Mouse (Mus musculus) heart, postnatal 10 days (tissue): ENCODE measurements around the gene Haus8. TPM values are rescaled to one million over a fixed set of nuclear protein-coding genes. Genes with fewer than 3 reads are reported as not detected.
"Not testable (repeated sequence)": the region's sequence is repeated elsewhere in the genome, so short reads cannot be mapped to it uniquely, and the experiment has no call there.

Experiments used
- DNase-seq, 2 experiments: peaks; one replicate each; pipeline ENCODE4 v3.0.0; 2021
- intact Hi-C: fragments of 180-260 bp; cut with DNase I; formaldehyde crosslinking; loops from one replicate; pipeline ENCODE4 v1.15.1; 2025
- total RNA-seq, 2 experiments: library from RNA; stranded (reverse); gene quantifications; 2 replicates each; pipeline ENCODE4 v1.2.3; 2021

The Haus8 gene
- total RNA-seq, 2 experiments from 2014 or later: 38.9 to 52.7 TPM

- peak; percentile 51 to 68 for DNase-seq
Observed at GRCm38 (mm10) chr8:71289098-71289497, 16.4 kb upstream of the Haus8 start.

DNA sequence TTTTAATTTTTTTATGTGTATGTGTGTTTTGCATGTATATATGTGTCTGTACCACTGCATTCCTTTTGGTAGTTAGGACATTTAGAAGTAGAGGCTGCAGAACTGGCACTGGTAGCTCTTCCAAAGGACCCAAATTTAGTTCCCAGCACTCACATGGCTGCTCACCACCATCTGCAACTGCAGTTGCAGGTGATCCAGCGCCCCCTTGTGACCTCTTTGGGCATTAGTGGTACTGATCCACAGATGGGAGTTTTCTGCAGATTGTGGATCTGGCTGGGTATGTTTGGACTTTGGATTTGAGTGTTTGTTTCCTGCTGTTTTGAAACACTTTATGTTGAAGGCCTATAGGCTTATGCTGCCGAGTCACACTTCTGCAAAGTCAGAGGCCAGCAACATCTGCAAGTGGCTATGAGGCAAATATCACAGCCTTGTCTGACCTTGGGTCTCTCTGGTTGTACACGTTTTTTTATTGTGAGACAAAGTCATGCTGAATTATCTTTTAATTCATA, 15.8 kb upstream of the Haus8 start:
- DNase-seq: no peak
- intact Hi-C loops: no loop called here

More at GRCm38 (mm10) chr8:71289098-71289497, 16.4 kb upstream of the Haus8 start:
- intact Hi-C loops: no loop called here

- DNase-seq, intact Hi-C loops: not testable (repeated sequence)
Observed at GRCm38 (mm10) chr8:71286223-71286622, 13.5 kb upstream of the Haus8 start.

- DNase-seq: peak; percentile 67 to 68
- intact Hi-C loops: no loop called here
Observed at GRCm38 (mm10) chr8:71282621-71283020, 9.9 kb upstream of the Haus8 start.

DNA sequence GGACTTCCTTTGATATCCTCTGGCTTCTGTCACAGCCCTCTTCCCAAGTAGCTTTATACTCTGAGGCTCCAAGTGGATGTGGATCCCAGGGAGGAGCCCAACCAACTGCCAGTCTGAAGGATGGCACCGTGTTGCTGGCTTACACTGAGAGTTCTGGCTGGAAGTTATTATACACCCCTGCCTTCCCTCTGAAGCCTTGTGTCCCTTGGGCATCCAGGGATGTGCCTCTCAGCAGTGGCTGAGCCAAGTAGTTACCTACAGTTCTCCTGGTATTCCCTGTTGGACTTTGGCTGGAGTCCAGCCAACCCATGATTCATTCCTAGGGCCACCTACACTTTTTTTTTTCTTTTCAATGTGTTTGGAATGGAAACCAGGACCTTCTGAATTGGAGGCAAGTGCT, 9.0 kb upstream of the Haus8 start:
- intact Hi-C loops, DNase-seq: not testable (repeated sequence)

DNA sequence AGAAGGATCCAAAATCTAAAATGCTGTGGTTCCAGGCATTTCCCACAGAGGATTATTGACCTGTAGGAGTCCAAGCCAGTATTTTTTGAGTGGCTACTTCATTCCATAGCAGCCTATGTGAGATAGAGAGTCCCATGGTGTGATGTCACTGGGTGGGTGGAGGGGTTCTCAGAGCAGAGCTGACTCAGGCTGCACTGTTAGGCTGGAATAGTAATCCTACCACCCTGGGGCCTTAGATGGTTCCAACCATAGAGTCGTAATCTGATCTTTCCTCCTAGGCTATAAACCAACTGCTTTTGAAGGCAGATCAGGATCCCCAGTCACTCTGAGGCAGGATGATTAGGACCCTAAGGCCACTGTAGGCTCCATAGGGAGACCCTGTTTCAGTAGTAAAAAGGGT, 6.7 kb upstream of the Haus8 start:
- intact Hi-C loops, DNase-seq: not testable (repeated sequence)

DNA sequence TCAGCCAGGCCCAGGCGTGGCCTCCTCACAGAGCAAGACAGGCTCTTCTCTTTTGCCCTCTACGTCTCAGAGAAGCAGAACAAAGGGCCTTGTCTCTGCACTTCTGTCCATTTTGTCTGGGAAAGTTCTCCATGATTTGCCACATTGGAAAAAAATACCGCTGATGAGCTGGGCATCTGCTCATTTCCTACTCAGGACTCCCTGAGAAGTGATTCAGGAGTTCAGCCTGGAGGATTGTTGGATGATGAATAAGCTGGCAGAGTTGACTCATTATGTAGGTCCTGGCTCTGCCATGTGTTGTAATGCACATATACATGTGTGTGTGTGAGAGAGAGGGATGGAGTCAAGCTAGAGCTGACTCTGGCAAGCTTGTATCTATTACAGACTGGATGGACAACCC, 3.4 kb upstream of the Haus8 start:
- intact Hi-C loops: no loop called here
- no peak for DNase-seq

- intact Hi-C loops: loop anchor here (5.0 kb wide), 2 partner anchors 38 to 133 kb away; partner anchors contain the start of gene Ankle1
- no peak for DNase-seq
Observed at GRCm38 (mm10) chr8:71274478-71274877, 1.7 kb upstream of the Haus8 start.

DNA sequence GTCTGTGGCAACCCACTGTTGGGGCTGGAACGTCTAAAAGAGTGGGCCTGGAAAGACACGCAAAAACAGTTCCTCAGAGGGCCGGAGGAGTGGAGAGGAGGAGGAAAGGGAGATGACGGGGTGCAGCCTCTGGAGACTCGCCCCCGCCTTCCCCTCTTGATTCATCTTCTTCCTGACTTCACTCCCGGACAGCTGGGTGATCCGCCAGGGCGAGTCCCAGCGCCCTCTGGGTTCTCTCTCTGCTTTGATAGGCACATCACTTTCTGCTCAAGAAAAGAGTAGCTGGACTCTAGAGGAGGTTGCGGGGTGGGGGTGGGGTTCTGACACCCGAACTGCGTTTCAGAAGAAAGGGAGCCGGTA, 397 bp upstream of the Haus8 start:
- DNase-seq: peak; percentile 73 to 75
- intact Hi-C loops: loop anchor here (2.0 to 5.0 kb wide), 3 partner anchors 39 to 134 kb away; partner anchors contain the start of gene Ankle1

DNA sequence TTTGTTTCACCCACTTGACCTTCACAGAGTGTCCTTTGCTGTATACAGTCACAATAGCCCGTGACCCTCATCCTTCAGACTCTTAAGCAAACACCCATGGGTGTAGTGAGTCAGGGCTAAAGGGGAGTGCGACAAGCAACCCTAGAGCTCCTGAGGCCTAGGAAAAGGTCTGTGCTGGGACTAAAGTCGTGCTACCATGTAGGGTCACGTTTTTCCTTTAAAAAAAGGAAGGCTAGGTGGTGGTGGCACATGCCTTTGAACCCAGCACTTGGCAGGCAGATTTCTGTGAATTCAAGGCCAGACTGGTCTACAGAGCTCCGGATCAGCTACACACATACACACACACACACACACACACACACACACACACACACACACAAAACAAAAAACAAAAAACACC, 1.1 kb downstream of the Haus8 start:
- intact Hi-C loops: loop anchor here (2.0 to 5.0 kb wide), 3 partner anchors 41 to 136 kb away; partner anchors contain the start of gene Ankle1
- DNase-seq: no peak

DNA sequence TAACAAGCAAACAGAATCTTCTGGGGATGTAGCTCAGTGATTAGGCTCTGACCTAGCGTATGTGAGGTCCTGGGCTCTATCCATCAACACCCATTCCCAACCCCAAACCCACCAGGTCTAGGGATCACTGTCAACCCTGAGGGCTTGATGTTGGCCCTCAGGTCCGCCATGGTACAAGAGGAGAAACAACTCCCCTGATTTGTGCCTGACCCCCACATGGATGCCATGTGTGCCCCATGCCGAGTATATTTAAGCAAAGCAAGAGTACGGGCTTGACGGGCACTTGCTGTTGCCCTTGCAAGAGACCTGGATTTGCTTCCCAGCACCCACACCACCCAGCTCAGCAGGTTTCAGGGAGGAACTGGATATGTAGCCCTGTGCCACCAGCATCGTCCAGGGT, 4.4 kb downstream of the Haus8 start:
- intact Hi-C loops, DNase-seq: not testable (repeated sequence)

DNA sequence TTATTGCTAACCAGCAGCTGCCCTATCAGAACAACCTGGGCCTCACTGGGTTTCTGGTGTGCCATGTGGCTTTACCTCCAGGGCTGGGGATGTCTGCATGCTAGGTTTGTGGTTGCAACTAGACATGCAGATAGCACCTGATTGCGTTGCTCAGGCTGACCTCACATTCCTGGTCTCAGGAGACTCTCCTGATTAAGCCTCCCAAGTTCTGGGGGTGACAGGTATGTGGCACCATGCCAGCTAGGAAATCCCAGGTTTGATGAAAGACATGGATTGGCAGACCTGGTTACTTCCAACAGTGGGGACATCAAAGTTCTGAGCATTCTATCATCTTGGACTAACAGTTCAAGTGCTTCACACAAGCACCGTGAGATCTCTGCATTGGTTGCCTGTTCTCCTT, 5.0 kb downstream of the Haus8 start:
- intact Hi-C loops: no loop called here
- DNase-seq: no peak

DNA sequence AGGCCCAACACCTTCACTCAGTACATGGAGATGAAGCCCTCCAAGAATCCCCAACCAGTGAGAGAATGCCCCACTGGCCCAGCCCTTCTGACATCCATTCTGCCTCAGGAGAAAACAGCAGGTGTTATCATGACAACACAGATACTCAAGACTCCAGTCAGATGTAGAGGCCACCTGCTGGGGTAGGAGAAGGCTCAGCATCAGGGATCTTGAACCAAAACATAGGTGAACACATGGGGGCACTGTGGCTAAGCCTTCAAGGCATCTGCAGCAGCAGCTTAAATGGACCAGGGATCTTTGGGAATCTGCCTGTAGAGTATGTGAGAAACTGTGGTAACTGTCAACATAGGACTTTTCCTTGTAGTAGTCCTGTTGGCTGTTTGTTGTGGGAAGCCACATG, 11.5 kb downstream of the Haus8 start:
- DNase-seq: peak; percentile 51 to 53
- intact Hi-C loops: loop anchor here (2.0 to 5.0 kb wide), 2 partner anchors 64 to 81 kb away; no protein-coding TSS in a partner anchor

DNA sequence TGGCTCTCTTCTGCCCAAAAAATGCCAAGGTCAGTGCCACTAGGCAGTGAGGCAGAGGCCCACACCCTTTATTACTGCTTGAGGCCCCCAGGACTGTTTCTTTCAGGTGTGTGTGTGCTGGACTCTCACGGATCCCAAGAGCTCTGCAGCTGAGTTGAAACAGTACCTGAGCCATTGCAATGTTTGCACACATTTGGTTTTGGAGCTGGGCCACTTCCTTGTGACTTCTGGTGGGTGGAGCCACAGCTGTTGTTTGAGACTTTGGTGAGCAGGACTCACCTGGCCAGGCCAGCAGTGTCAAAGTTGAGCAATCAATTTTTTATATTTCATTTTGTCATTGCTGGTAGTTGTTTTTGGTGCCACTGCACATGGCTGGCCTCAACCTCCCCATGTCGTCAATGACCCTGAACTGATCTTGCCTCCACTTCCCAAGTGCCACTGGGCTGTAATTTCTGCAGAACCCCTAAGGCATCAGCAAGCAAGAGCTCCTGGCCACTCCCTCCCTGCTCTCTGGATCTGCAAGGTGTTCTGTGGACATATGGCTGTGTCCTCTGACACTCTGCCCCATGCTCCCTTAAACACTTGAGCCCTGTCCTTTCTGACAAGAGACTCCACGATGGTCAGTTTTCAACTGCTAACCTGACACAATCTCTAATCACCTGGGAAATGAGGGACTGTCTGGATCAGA, 16.0 kb downstream of the Haus8 start:
- DNase-seq: no peak
- intact Hi-C loops: no loop called here

GRCm38 (mm10) chr8:71248203-71248602, 24.5 kb downstream of the Haus8 start:
- no peak for DNase-seq
- intact Hi-C loops: no loop called here

DNA sequence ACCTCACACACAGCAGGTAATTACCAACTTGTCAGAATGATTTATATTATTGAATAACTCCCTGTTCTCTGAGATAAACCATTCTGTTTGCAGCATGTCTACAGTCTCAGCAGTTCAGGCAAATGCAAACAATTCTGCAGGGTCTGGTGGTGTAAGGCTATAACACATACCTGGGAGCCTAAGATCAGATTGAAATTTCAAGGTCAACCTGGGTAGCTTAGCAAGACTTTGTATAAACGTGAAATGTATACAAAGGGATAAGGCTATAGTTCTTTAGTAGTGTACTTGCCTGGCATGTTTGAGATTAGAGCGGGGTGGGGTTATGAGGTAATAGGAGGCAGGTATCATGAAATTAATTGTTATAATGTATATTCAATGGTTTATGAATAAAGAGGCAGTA, 30.0 kb downstream of the Haus8 start:
- no peak for DNase-seq
- intact Hi-C loops: no loop called here

- intact Hi-C loops: no loop called here
- peak; percentile 23 to 33 for DNase-seq
Observed at GRCm38 (mm10) chr8:71224560-71224959, 48.2 kb downstream of the Haus8 start.

- intact Hi-C loops, DNase-seq: not testable (repeated sequence)
Observed at GRCm38 (mm10) chr8:71214266-71214665, 58.5 kb downstream of the Haus8 start.

GRCm38 (mm10) chr8:71205541-71205967, 67.2 kb downstream of the Haus8 start:
- peak; percentile 16 to 38 for DNase-seq
- intact Hi-C loops: not testable (repeated sequence)
